Mouse (Mus musculus) cerebellum, adult 2 months (tissue): ENCODE data around the gene Gdf15.
"Not testable (repeated sequence)": the region's sequence is repeated elsewhere in the genome, so short reads cannot be mapped to it uniquely, and the experiment has no call there.

Experiments
- CTCF ChIP-seq: fragments of 200-500 bp; IDR thresholded peaks from 2 replicates; pipeline ENCODE4 v1.5.1; 2011; ENCODE audit warnings: low read depth, mild to moderate bottlenecking, control low read depth, low read length, moderate library complexity, borderline replicate concordance; ENCODE audit not compliant: insufficient read depth
- POLR2A ChIP-seq: fragments of 200-500 bp; IDR thresholded peaks from 2 replicates; pipeline ENCODE4 v1.6.1; 2011; ENCODE audit warnings: low read length, control low read depth, borderline replicate concordance; ENCODE audit not compliant: insufficient read depth

DNA sequence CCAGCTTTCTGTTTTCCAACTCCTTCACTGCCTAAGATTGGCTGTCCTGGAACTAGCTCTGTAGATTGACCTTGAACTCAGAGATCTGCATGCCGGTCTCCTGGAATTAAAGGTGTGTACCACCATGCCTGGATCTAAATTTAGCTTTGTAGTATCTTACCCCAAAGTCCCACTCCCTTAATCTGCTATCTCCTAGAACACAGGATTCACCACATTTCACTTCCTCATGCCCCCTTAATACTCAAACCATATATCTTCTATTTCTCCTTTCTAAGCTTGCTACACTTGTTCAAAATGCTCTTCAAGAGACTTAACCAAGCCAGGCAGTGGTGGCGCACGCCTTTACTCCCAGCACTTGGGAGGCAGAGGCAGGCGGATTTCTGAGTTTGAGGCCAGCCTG lies 44.3 kb downstream of the Gdf15 start:
- not testable (repeated sequence) for TF ChIP-seq POLR2A, CTCF
